Mouse (Mus musculus) spleen, postnatal 14 days (tissue): Measurements from ENCODE around the gene Scaf1.

Experiments used
- DNase-seq, 2 experiments: peaks; one replicate each; pipeline ENCODE4 v3.0.0; 2021 to 2022; ENCODE audit warnings: low spot score in 2 of 2

Gene Scaf1

DNA sequence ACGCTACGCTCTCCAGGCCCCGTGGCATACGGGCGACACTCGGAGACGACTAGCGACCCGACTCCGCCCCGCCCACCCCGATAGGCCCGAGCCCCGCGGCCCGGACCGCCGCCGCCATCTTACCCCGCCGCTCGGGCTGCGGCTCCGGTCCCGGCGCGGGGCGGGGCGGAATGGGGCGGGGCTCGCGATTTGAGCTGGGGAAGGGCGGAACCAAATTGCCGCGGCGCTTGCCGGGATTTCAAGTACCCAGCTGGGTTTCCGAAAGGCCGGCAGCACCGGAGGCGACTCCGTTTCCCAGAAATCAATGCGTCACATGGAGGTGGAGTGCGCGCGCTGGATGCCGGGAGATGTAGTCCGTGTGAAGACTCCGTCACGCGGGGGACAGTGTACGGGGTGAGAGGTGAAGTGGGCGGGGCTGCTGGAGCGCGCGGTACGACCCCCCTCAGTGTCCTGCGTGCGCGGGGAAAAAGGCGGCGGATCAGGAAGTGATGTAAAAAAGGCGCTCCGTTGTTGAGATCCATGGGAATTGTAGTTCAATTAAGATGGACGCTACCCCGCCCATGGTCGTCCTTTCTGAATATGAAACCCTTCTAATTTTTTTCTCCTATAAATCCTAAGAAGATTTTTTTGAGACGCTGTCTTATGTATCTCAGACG, at the start of gene Scaf1:
TSS of gene Scaf1 (minus strand) at position 407 of the 656 bp plus-strand sequence.
- DNase-seq = peak; percentile 95 to 97

DNA sequence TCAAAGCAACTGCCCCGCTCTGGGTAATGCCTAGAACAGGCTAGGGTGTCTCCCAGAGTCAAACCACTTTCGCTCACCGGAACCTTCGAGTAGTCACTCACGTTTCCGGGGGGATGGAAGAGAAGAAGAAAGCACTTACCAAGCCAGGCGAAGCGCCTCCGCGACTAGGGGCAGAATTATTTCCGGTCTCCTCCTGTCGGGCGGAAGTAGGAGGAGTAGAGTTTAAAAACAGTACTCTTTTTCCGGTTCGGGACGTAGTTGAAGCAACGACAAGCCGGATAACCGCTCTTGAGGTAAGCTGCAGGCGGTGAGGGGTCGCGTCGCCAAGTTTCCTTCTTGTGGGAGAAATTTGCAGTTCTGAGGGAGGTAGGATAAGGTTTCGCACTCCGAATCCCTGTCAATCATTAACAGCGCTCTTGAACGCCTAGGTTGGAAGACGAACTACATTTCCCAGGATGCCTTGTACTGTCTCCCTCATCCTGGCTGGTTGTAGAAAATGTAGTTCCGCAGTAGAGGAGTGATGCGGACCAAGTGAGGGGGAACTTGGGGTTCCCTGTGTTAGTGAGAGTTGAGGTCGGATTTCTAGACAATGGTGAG, 46.2 kb upstream of the Scaf1 start, which contains the start of the genes Nosip and Prrg2:
TSS of gene Nosip (plus strand) at position 191 of the 597 bp plus-strand sequence.
TSS of gene Prrg2 (minus strand) at position 439 of the 597 bp plus-strand sequence.
- peak; percentile 91 to 96 for DNase-seq

DNA sequence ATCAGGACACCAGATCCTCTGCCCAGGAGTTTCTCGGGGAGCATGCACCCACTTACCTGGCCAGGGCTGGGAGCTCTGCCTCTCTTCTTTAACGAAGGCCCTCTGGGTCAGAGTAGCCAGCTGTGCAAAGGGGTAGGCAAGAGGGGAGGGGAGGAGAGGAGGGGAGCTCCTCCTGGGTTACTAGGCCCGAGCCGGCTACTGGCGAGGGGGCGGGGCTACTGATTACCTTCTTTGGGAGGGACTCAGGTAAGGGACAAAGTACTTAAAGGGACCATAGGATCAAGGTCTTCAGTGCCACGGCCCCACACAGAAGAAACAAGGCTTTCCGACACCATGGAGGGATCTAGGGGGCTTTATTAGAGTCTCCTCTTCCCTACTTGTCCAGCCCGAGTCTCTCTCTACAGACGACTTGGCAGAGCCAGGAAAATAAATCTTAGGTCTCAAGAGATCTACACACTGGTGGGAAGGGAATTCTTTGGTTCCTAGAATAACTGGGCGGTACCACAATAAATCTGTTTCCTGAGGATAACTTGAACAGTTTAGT, 45.4 kb upstream of the Scaf1 start:
- no peak for DNase-seq

DNA sequence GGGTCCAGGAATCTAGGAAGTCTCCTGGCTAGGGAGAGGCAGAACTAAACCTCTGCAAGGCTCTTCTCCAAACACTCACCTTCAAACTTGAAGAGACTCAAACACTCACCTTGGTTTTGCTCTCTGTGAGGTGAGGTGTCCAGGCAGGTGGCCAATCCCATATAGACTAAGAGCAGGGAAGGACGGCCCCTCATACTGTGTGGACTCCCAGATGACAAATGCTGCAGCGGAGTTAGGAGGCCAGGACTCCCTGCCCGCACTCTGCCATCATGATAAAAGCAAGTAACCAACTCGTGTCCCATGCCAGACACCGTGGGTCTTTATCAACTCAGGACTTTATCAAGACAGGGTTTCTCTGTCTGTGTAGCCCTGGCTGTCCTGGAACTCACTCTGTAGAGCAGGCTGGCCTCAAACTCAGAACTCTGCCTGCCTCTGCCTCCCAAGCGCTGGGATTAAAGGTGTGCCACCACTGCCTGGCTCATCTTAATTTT, 44.5 kb upstream of the Scaf1 start:
- no peak for DNase-seq

DNA sequence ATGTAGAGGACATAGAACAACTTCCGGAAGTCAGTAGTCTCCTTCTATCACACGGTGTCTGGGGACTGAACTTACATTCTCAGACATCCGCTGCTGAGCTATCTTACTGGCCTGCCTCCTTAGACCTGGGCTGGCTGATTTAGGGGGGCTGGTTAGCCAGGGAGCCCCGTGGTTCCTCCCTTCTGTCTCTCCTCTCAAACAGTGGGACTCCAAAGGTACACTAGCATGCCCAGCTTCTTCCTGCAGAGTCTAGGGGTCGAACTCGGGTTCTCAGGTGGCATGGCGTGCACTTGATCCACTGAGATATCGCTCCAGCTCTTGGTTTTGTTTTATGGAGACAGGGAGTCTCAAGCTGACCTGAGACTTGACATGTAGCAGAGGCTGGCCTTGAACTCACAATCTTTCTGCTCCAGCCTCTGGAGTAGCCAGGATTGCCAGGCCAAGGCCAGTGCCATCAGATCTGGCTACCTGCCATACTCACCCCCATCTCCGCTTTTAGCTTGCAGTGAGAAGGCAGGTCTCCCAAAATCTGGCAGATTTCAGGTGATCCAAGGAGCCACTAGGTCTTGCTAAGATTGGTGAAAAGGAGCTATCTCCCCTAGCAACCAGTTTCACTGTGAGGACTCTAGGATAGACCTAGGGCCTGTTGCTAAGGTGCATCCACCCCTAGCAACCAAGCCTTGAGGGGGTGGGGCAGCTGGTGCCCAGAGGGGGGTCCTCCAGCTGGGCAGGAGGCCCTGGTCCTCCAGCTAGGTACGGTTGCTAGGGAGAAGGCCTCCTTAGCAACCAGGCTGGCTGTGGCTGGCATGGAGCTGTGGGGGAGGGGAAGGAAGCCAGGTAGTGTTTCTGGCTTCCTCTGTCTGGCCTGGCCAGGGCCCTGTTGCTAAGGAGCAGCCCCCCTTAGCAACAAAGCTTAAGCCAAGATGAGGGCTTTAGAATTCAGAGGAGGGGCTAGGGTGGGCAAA, 42.7 kb upstream of the Scaf1 start:
- DNase-seq = no peak

DNA sequence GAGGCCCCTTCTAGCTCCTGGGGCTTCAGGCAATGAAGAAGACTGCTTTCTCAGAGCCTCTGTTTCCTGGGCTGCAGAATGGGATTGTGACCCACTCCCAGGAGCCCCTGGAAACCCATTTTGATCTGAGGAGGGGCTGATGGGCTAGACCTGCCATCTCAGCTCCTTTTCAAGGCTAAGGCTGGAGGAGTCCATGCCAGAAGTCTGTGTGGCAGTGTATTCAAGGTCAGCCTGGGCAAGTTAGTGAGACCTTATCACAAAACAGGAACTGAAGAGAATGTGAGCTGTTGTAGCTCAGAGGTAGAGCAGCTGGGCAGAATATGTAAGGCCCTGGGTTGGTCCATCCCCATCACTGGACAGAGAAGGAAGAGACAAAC, 40.8 kb upstream of the Scaf1 start:
- DNase-seq = no peak

DNA sequence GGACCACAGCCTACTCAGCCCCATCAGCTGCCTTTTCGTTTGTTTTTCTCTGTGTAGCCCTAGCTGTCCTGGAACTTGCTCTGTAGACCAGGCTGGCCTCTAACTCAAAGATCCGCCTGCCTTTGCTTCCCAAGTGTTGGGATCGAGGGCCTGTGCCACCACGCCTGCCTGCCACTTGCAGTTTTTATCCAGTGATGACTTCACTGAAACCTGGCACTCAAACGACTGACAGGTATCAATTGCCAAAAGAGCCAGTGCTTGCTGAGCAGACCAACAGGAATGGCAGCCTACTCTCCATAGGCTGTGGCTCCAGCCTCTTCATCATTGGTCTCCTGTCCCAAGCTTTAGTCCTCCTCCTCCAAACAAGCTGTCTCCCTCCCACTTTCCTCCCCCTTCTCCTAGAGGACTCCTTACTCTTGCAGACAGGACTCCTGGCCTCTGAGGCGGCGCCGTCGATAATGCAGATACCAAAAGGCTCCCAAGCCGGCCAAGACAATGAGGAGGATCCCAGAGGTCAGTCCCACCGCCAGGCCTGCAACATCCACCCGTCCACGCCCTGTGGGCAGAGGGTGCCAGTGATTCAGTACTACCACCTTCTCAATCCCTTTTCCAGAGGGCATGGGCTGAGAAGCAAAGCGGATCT, 40.3 kb upstream of the Scaf1 start:
- no peak for DNase-seq

DNA sequence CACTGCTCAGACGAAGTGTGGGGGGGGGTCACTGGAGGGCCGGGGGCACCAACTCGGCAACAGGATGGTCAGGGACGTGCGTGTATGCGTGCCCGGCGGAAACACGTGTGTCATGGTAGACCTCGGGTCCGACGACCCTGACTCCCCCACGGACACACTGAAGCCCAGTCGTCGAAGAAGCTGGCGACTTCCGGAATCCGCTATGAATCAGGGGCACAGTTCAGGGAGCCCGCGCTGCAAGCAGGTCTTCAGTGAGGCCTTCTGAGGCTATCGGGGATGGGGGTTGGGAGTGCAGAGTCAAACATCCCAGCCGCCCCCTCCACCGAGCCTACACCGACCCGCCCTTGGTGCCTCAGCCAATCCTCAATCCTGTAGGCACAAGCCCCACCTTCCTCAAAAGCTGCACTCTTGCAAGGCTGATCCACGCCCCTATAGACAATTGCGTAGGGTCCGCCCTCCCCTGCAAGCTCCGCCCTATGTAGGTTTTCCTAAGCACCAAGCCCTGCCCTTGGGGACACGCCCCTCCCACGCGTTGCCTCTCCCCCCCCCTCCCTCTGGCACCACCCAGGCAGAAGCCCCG, 37.9 kb upstream of the Scaf1 start:
- DNase-seq = peak; percentile 79 to 80

DNA sequence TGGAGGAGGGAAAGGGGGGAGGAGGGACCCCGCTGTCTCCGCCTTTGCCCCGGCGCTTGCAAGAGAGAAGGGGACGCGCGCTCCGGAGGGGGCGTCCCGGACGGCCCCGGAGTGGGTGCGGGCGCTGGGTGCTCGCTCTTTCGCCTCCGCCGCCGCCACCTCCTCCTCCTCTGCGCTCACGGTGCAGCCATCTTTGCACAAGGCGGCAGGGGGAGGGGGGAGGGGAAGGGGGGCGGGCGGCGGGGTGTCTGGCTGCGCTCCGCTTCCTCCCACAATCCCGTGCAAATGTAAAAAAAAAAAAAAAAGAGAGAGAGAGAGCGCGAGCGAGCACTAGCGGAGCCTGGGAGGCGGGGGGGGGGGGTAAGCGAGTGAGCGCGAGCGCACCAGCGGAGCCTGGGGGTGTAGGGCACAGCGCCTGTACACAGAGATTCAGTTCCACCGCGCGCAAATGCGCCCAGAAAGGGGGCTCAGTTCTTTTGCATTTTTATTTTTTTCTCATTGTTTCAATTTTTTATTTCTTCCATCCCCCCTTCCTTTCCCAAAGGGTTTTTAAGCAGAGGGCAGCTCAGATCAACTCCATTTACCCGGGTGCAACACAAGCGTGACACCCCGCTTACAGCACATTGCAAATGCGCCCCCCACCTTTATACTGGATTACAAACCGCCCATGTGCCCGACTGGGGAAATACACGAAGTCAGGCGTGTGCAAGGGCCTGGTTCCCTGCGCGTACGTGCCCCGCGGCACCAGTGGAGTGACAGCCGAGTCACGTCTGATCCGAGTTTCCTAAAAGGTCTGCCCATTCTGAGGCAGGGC, 37.2 kb upstream of the Scaf1 start:
- DNase-seq = peak; percentile 48 to 55

DNA sequence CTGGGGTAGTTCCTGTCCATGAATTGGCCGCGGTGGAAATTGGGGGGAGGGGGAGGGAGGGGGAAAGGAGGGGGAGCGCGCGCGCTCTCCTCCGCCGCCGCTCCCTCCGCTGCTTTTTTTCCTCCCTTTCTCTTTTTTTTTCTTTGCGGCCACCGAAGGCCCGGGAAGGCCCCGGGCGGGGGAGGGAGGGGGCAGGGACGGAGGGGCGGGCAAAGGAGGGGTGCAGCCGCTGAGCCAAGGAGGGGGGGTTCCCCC, 36.6 kb upstream of the Scaf1 start, which contains the start of gene Prr12:
TSS of gene Prr12 (minus strand) at position 20 of the 255 bp plus-strand sequence.
- no peak for DNase-seq

DNA sequence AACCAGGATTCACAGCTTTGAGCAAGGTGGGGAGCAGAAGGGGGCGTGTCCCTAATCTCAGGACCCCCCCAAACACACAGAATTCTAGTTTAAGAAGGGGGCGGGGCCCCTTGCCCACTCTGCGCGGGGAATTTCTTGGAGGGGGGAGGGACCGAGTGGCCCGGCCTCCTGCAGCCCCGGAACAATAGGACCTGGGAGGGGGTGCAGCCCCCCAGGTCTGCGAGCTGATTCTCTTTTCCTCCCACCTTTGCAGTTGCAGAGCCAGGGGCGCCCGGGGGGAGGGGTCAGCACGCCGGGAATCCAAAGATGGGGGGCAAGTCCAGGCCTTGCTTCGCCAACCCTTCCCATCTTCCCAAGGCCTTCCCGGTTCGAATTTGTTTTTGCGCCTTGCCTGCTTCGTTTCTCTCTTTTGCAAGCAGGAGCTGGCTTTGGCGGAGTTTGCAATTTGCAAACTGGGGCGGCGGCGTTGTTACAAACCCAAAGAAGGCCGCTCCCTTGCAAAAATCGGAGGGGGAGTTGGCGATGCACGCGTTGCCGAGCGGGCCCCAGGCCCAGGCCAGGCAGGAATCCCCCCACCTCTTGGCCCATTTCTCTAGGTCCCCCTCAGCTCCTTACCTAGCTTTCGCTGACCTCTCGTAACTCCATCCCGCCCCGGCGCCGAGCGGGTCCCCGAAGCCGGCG, 36.2 kb upstream of the Scaf1 start:
- DNase-seq = no peak

DNA sequence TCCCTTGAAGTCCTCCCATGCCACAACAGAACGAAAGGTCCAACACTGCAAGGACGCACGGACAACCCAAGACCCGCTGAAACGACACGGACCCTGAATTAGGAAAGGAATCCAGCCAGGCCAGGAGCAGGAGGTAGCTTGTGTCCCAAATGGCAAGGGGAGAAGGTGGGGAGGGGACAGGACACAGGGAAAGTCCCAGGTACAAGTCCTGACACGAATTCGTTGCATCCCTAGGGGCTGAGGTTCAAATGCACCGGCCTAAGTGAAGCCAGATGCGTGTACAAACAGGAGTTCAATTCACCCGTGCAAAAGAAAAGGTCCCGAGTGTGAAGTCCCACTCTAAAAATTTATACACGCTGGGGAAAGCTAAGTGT, 35.4 kb upstream of the Scaf1 start:
- no peak for DNase-seq

DNA sequence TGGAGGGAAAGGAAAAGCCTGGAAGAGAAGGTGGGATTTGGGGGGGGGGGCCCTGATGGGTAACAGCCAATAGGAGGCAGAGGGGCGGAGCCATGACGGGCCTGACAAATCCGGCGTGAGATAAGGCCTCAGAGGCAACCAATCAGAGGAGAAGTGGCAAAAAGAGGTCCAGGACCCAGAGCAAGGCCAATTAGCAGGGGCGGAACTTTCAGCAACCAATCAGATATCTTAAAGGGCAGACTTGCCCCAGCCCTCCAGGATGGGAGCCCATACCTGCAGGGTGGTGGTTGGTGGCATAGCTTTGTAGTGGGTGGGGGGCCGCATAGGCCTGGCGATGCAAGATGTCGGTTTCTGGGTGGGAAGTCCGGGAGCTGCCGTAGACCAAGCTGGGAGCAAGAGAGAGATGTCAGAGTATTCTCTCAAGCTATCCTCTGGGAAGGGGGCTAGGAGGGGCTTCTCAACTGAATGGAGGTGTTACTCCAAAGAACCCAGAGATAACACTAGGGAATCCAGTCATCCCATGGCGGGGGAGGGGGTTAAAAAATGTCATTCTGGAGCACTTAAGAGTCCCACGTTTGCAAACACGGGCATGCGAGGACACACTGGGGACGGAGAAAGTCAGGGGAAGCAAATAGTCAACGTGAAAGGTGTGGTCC, 34.9 kb upstream of the Scaf1 start:
- peak in 1 of 2 experiments; percentile 36 for DNase-seq

DNA sequence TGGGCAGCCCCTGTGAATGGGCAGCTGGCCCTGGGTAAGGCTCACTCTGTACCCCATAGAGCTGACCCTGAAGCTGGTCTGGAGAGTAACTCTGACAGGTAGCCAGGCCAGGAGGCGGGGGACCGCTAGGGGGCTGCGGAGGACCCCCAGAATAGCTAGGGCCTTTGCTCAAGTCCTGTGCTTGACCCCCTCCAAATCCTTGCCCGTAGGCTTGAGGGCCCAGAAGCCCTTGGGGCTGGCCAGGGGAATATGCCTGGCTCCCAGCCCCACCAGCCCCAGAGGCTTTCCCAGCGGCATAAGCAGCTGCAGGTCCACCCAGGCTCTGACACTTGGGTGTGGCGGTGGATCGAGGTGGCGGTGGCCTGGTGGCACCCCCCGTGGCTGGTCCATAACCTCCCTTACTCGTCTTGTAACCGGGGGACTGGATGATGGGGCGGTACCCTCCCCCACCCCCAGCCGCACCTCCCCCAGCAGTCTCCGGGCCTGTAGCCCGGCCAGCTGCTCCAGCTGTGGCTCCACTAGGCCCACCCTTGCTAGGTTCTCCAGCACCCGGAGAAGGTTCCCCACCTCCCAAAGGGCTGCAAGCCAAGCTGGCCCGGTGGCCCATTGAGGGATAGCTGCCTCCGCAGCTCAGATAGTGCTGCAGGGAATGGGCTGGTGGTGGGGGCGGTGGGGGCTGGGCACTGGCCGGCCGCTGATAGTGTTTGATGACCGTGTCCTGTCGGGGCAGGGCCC, 32.9 kb upstream of the Scaf1 start:
- DNase-seq = no peak

DNA sequence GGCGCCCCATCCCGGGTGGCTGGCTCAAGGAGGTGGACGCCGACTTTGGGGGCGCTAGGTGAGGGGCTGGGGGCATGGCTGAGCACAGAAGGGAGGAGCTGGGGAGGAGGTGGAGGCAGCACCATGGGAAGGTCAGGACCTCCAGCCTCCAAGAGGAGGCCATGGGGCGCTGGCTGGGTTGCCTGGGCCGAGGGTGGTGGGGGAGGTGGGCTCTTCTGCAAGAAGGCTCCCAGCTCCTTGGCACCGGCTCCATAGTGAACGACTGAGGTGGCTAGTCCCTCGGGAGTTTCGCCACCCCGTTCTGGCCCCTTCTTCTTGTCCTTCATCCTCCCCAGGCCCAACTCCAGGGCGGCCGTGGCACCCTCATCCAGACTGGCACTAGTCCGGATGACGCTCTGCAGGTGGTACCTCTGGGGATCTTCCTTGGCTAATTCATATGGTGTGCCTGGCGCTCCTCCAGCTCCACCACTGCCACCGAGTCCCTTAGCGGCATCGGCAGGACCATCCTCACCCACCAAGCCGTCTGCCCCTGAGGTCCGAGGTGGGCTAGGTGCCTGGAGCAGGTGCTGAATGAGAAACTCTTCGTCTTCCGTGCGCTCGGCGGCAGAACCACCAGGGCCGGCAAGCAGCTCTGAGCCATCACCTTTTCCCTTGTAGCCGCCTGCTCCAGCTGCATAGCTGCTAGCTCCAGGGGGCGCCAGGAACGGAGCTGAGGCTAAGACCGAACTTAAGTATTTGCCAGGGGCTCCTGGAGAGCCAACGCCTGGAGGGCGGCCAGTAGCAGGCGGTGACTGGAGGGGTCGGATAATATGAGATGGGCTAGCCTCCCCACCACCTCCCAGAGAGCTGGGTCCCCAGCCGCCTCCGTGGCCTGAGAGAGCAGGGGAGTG, 32.1 kb upstream of the Scaf1 start:
- DNase-seq = no peak

DNA sequence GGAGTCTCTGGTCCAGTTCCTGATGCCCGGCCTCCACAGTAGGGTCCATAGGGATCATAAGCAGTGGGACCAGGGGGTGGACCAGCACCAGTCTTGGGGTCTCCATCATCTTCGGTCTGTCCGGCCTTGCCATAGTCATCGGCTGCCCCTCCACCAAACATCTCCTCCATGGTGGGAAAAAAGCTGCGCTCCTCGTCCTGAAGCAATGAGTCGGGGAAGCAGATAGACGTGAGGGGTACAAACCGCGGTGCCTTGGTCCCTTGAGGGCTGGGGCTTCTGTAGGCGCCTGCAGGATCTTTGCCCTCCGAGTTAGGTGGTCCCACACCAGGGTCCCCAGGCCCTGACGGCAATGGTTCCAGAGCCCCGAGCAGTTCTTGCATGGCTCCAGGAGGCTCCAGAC, 31.3 kb upstream of the Scaf1 start:
- no peak for DNase-seq

DNA sequence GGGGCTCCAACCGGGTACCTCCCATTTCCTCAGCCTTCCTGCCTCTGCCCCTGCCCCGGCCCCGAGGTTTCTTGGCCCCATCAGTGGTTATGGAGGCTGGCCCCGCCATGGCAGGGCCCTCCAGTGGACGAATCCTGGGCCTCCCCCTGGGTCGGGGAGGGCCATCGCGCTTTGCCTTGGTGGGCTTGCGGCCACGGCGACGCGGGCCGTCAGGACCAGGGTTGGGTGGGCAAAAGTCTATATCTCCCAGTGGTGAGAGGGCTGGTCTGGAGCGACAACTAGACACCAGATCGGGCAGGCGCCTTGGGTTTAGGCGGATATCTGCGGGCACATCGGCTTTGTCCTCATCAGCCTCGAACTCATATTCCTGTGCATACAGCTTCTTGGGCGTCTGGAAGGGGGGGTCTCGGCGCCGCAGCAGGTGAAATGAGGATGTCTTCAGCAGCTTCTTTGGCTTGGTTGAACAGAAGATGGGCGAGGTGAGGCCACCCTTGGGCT, 30.7 kb upstream of the Scaf1 start:
- no peak for DNase-seq
